Mouse (Mus musculus) kidney, embryonic 16.5 days (tissue): Measurements from ENCODE around the gene Bcl2. TPM values are rescaled to one million over a fixed set of nuclear protein-coding genes. Genes with fewer than 3 reads are reported as not detected.

Source experiments
- microRNA-seq: library from miRNA; unstranded; fragments of <30 nt; microRNA quantifications from one replicate; pipeline ENCODE4, GENCODE M21; 2016
- polyA plus RNA-seq: library from polyadenylated mRNA; unstranded; fragments of >200 nt; fragmentation: Nextera tagmentation; extraction: Ambion mirVana; gene quantifications from 2 replicates; pipeline ENCODE4 v1.2.1, GENCODE M21; 2015

The Bcl2 gene
- polyA plus RNA-seq, 1 experiment from 2014 or later: 20.4 TPM

Small RNAs within 50 kb of the gene (microRNA-seq; reads per million reads assigned to microRNA genes)
- not detected for gene Mir3473f

Other genes starting within 250 kb of the Bcl2 start
- gene Kdsr, start 45.5 kb upstream of the Bcl2 start, polyA plus RNA-seq: 14.7 and 16.3 TPM in 2 replicates
- gene Vps4b, start 82.5 kb upstream of the Bcl2 start, polyA plus RNA-seq: 74.1 and 79.0 TPM in 2 replicates
- 0.20 TPM in 1 of 2 replicates, not detected in the other for gene Serpinb5, start 146.9 kb upstream of the Bcl2 start, polyA plus RNA-seq
- gene Serpinb12, start 220.2 kb upstream of the Bcl2 start, polyA plus RNA-seq: 0.10 TPM in 1 of 2 replicates, not detected in the other